Mouse (Mus musculus): Measurements from ENCODE around the gene Nr1h4.

DNA sequence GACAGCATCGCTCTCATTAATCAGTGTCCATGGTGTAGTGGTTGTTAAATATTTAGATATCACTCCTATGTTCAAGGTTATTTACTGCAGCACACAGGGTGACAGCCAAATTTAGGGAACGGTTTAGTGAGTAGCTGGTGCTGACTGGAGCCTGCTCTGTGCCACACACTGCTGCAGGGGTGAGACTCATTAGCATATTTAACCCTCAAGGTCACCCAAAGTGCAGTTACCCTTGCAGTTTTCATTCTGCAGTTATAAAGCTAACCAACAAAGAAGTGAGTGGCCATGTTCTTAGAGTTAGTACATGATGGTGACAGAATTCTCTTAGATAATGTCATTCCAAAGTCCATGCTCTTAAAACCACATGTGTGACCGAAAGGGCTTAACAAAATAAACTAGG, 8.9 kb upstream of the Nr1h4 start:
- no peak for TF ChIP-seq POLR2A (IDR thresholded peaks at IDR 0.05; ENCODE audit: extremely low read depth, insufficient read depth, low read length)
- TF ChIP-seq CTCF (IDR thresholded peaks at IDR 0.05; ENCODE audit: low read depth, low read length) = no peak
